Mouse (Mus musculus) MEL (cell line): ENCODE results near the gene Mob3c. TPM values are rescaled to one million over a fixed set of nuclear protein-coding genes. Genes with fewer than 3 reads are reported as not detected.
A peak's percentile ranks its signal among the peaks of the same experiment; 100 is the strongest.

Experiments used
- DNase-seq: peaks from one replicate; pipeline ENCODE4 v3.0.0; 2011; ENCODE audit warnings: low read depth, low spot score
- H3K27ac ChIP-seq: 2 replicates; pipeline ENCODE4 v1.5.1; 2012; ENCODE audit warnings: low read depth, mild to moderate bottlenecking, control low read depth, low read length, moderate library complexity; ENCODE audit not compliant: control insufficient read depth
- H3K27me3 ChIP-seq, 2 experiments: fragments of 150-350 bp in 1 of 2; sonication (generic) in 1 of 2; 2 replicates each; pipeline ENCODE4 v1.6.1; 2012; ENCODE audit warnings: low read length in 2 of 2, mild to moderate bottlenecking in 2 of 2, improper control_type of control experiment in 1 of 2, moderate library complexity in 1 of 2; ENCODE audit not compliant: insufficient read depth in 2 of 2, control insufficient read depth in 1 of 2
- H3K36me3 ChIP-seq, 2 experiments: 2 replicates each; pipeline ENCODE4 v1.6.1; 2012 to 2014; ENCODE audit warnings: low read length in 2 of 2, improper control_type of control experiment in 1 of 2, inconsistent platforms in 1 of 2, mild to moderate bottlenecking in 1 of 2; ENCODE audit not compliant: insufficient read depth in 2 of 2, control insufficient read depth in 1 of 2
- H3K4me1 ChIP-seq, 2 experiments: fragments of 150-350 bp in 1 of 2; sonication (generic) in 1 of 2; 2 replicates each; pipeline ENCODE4 v1.6.1; 2012; ENCODE audit warnings: low read length in 2 of 2, improper control_type of control experiment in 1 of 2, mild to moderate bottlenecking in 1 of 2; ENCODE audit not compliant: insufficient read depth in 2 of 2, control insufficient read depth in 1 of 2
- H3K4me3 ChIP-seq, 2 experiments: fragments of 150-350 bp in 1 of 2; sonication (generic) in 1 of 2; 2 replicates each; pipeline ENCODE4 v1.5.1; 2012; ENCODE audit warnings: low read depth in 2 of 2, low read length in 2 of 2, mild to moderate bottlenecking in 2 of 2, moderate library complexity in 2 of 2, control low read depth in 1 of 2, improper control_type of control experiment in 1 of 2; ENCODE audit not compliant: control insufficient read depth in 1 of 2, insufficient read depth in 1 of 2
- H3K79me2 ChIP-seq: 2 replicates; pipeline ENCODE4 v1.6.1; 2012; ENCODE audit warnings: mild to moderate bottlenecking, low read length, moderate library complexity; ENCODE audit not compliant: control insufficient read depth, poor library complexity, insufficient read depth
- H3K9ac ChIP-seq: 2 replicates; pipeline ENCODE4 v1.6.1; 2012; ENCODE audit warnings: low read depth, mild to moderate bottlenecking, control low read depth, low read length, moderate library complexity; ENCODE audit not compliant: control insufficient read depth, poor library complexity, severe bottlenecking
- H3K9me3 ChIP-seq: fragments of 150-350 bp; sonication (generic); replicated peaks from 2 replicates; pipeline ENCODE4 v1.6.1; 2012; ENCODE audit warnings: mild to moderate bottlenecking, low read length, improper control_type of control experiment, moderate library complexity; ENCODE audit not compliant: insufficient read depth
- BHLHE40 ChIP-seq: IDR thresholded peaks from 2 replicates; pipeline ENCODE4 v1.6.1; 2012; ENCODE audit warnings: low read depth, mild to moderate bottlenecking, inconsistent platforms, low read length, improper control_type of control experiment, borderline replicate concordance
- CHD1 ChIP-seq: IDR thresholded peaks from 2 replicates; pipeline ENCODE4 v1.6.1; 2012; ENCODE audit warnings: low read depth, mild to moderate bottlenecking, inconsistent platforms, low read length, improper control_type of control experiment
- CHD2 ChIP-seq: IDR thresholded peaks from 2 replicates; pipeline ENCODE4 v1.6.1; 2011; ENCODE audit warnings: low read length, improper control_type of control experiment
- CTCF ChIP-seq, 3 experiments: IDR thresholded peaks in 2 of 3; conservative IDR thresholded peaks in 1 of 3; 2 replicates each; pipeline ENCODE4 v1.5.1; 2011 to 2012; ENCODE audit warnings: low read length in 3 of 3, low read depth in 2 of 3, mild to moderate bottlenecking in 2 of 3, improper control_type of control experiment in 1 of 3, inconsistent platforms in 1 of 3, mixed read lengths in 1 of 3, moderate library complexity in 1 of 3; ENCODE audit not compliant: control insufficient read depth in 1 of 3, insufficient read depth in 1 of 3, poor library complexity in 1 of 3, severe bottlenecking in 1 of 3
- E2F4 ChIP-seq: IDR thresholded peaks from 2 replicates; pipeline ENCODE4 v1.6.1; 2011; ENCODE audit warnings: low read depth, low read length, improper control_type of control experiment, borderline replicate concordance
- ELF1 ChIP-seq: IDR thresholded peaks from 2 replicates; pipeline ENCODE4 v1.6.1; 2014; ENCODE audit warnings: low read depth, mild to moderate bottlenecking, inconsistent platforms, low read length, improper control_type of control experiment, moderate library complexity
- EP300 ChIP-seq, 2 experiments: IDR thresholded peaks; 2 replicates each; pipeline ENCODE4 v1.6.1; 2011; ENCODE audit warnings: improper control_type of control experiment in 2 of 2, low read length in 2 of 2, low read depth in 1 of 2, mild to moderate bottlenecking in 1 of 2
- ETS1 ChIP-seq: IDR thresholded peaks from 2 replicates; pipeline ENCODE4 v1.6.1; 2012; ENCODE audit warnings: low read depth, mild to moderate bottlenecking, inconsistent platforms, low read length, improper control_type of control experiment, moderate library complexity
- GABPA ChIP-seq: IDR thresholded peaks from 2 replicates; pipeline ENCODE4 v1.6.1; 2012; ENCODE audit warnings: low read depth, mild to moderate bottlenecking, inconsistent platforms, low read length, improper control_type of control experiment, moderate library complexity
- GATA1 ChIP-seq: IDR thresholded peaks from 2 replicates; pipeline ENCODE4 v1.6.1; 2011; ENCODE audit warnings: low read depth, low read length, improper control_type of control experiment
- HCFC1 ChIP-seq: IDR thresholded peaks from 2 replicates; pipeline ENCODE4 v1.6.1; 2012; ENCODE audit warnings: low read depth, mild to moderate bottlenecking, inconsistent platforms, low read length, improper control_type of control experiment, moderate library complexity
- KAT2A ChIP-seq: conservative IDR thresholded peaks from 2 replicates; pipeline ENCODE4 v1.6.1; 2012; ENCODE audit warnings: low read depth, low read length, improper control_type of control experiment, inconsistent platforms
- MAX ChIP-seq: IDR thresholded peaks from 2 replicates; pipeline ENCODE4 v1.6.1; 2011; ENCODE audit warnings: low read length, improper control_type of control experiment
- MAZ ChIP-seq: IDR thresholded peaks from 2 replicates; pipeline ENCODE4 v1.6.1; 2012; ENCODE audit warnings: low read depth, mild to moderate bottlenecking, inconsistent platforms, low read length, improper control_type of control experiment
- MEF2A ChIP-seq: IDR thresholded peaks from 2 replicates; pipeline ENCODE4 v1.6.1; 2014; ENCODE audit warnings: low read depth, mild to moderate bottlenecking, inconsistent platforms, low read length, improper control_type of control experiment; ENCODE audit not compliant: poor library complexity, insufficient replicate concordance, severe bottlenecking; ENCODE audit errors: extremely low read depth
- MXI1 ChIP-seq: IDR thresholded peaks from 2 replicates; pipeline ENCODE4 v1.6.1; 2011; ENCODE audit warnings: mild to moderate bottlenecking, low read depth, low read length, improper control_type of control experiment
- MYB ChIP-seq: IDR thresholded peaks from 2 replicates; pipeline ENCODE4 v1.6.1; 2011; ENCODE audit warnings: mild to moderate bottlenecking, low read depth, low read length, improper control_type of control experiment
- MYC ChIP-seq: IDR thresholded peaks from 2 replicates; pipeline ENCODE4 v1.6.1; 2011; ENCODE audit warnings: low read depth, mild to moderate bottlenecking, low read length, improper control_type of control experiment, moderate library complexity
- NELFE ChIP-seq: IDR thresholded peaks from 2 replicates; pipeline ENCODE4 v1.6.1; 2011; ENCODE audit warnings: low read depth, low read length, improper control_type of control experiment
- NRF1 ChIP-seq: IDR thresholded peaks from 2 replicates; pipeline ENCODE4 v1.6.1; 2014; ENCODE audit warnings: low read depth, mild to moderate bottlenecking, inconsistent platforms, low read length, improper control_type of control experiment, moderate library complexity; ENCODE audit not compliant: poor library complexity, insufficient read depth, severe bottlenecking
- POLR2A ChIP-seq, 2 experiments: IDR thresholded peaks; 2 replicates each; pipeline ENCODE4 v1.6.1; 2011 to 2012; ENCODE audit warnings: low read length in 2 of 2, mild to moderate bottlenecking in 2 of 2, control low read depth in 1 of 2, improper control_type of control experiment in 1 of 2, low read depth in 1 of 2, moderate library complexity in 1 of 2; ENCODE audit not compliant: control insufficient read depth in 1 of 2, insufficient read depth in 1 of 2, poor library complexity in 1 of 2
- RAD21 ChIP-seq: IDR thresholded peaks from 2 replicates; pipeline ENCODE4 v1.6.1; 2011; ENCODE audit warnings: mild to moderate bottlenecking, low read depth, low read length, improper control_type of control experiment
- RCOR1 ChIP-seq: IDR thresholded peaks from 2 replicates; pipeline ENCODE4 v1.6.1; 2012; ENCODE audit warnings: low read depth, mild to moderate bottlenecking, inconsistent platforms, low read length, improper control_type of control experiment
- SIN3A ChIP-seq: IDR thresholded peaks from 2 replicates; pipeline ENCODE4 v1.6.1; 2012; ENCODE audit warnings: low read length, improper control_type of control experiment, inconsistent platforms
- SMC3 ChIP-seq: IDR thresholded peaks from 2 replicates; pipeline ENCODE4 v1.6.1; 2011; ENCODE audit warnings: low read depth, low read length, improper control_type of control experiment
- TAL1 ChIP-seq: IDR thresholded peaks from 2 replicates; pipeline ENCODE4 v1.6.1; 2012; ENCODE audit warnings: mild to moderate bottlenecking, inconsistent platforms, low read length, moderate library complexity, mixed read lengths
- TBP ChIP-seq: IDR thresholded peaks from 2 replicates; pipeline ENCODE4 v1.8.0; 2011; ENCODE audit warnings: low read depth, low read length, improper control_type of control experiment
- TCF12 ChIP-seq: IDR thresholded peaks from 2 replicates; pipeline ENCODE4 v1.6.1; 2014; ENCODE audit warnings: low read depth, mild to moderate bottlenecking, inconsistent platforms, low read length, improper control_type of control experiment, moderate library complexity
- UBTF ChIP-seq: IDR thresholded peaks from 2 replicates; pipeline ENCODE4 v1.6.1; 2012; ENCODE audit warnings: low read depth, mild to moderate bottlenecking, inconsistent platforms, low read length, improper control_type of control experiment, moderate library complexity, borderline replicate concordance; ENCODE audit not compliant: insufficient read depth
- USF1 ChIP-seq: IDR thresholded peaks from 2 replicates; pipeline ENCODE4 v1.6.1; 2014; ENCODE audit warnings: low read depth, mild to moderate bottlenecking, inconsistent platforms, low read length, improper control_type of control experiment, moderate library complexity
- USF2 ChIP-seq, 2 experiments: IDR thresholded peaks; 2 replicates each; pipeline ENCODE4 v1.6.1; 2011 to 2012; ENCODE audit warnings: improper control_type of control experiment in 2 of 2, low read length in 2 of 2, borderline replicate concordance in 1 of 2, inconsistent platforms in 1 of 2, low read depth in 1 of 2, mild to moderate bottlenecking in 1 of 2; ENCODE audit not compliant: insufficient read depth in 1 of 2
- ZC3H11A ChIP-seq: IDR thresholded peaks from 2 replicates; pipeline ENCODE4 v1.6.1; 2012; ENCODE audit warnings: low read depth, mild to moderate bottlenecking, inconsistent platforms, low read length, improper control_type of control experiment
- ZKSCAN1 ChIP-seq: IDR thresholded peaks from 2 replicates; pipeline ENCODE4 v1.6.1; 2012; ENCODE audit warnings: low read depth, mild to moderate bottlenecking, inconsistent platforms, low read length, improper control_type of control experiment, moderate library complexity
- ZMIZ1 ChIP-seq: IDR thresholded peaks from 2 replicates; pipeline ENCODE4 v1.6.1; 2012; ENCODE audit warnings: low read depth, mild to moderate bottlenecking, inconsistent platforms, low read length, improper control_type of control experiment, moderate library complexity
- ZNF384 ChIP-seq: IDR thresholded peaks from 2 replicates; pipeline ENCODE4 v1.6.1; 2012; ENCODE audit warnings: low read depth, mild to moderate bottlenecking, inconsistent platforms, low read length, improper control_type of control experiment
- polyA plus RNA-seq, 2 experiments: library from polyadenylated mRNA; stranded (reverse) in 1 of 2; unstranded in 1 of 2; fragments of >175 nt in 1 of 2; fragments of >200 nt in 1 of 2; gene quantifications; 2 replicates each; pipeline versions ENCODE4 v1.2.1 to v1.2.4; 2012; ENCODE audit warnings: low replicate concordance in 2 of 2, low read depth in 1 of 2; ENCODE audit not compliant: insufficient read length in 2 of 2, insufficient read depth in 1 of 2, missing spikeins in 1 of 2
- total RNA-seq: library from RNA; depleted of rRNA; stranded (reverse); fragments of 300-350 nt; gene quantifications from 2 replicates; pipeline ENCODE4 v1.2.3, GENCODE M21; 2012

Mob3c gene
- total and polyA plus RNA-seq, 3 experiments: 9.5 to 17.7 TPM; not detected in 1

- Histone ChIP-seq H3K27me3 (no peaks in the 10 kb centered on the region), H3K9me3 (no peaks in the 10 kb centered on the region), H3K9ac (peak within 1 kb of the TSS; percentile 65), H3K4me3 (peak within 1 kb of the TSS; percentile 65 to 95), H3K79me2 (peaks cover 9% of the 10 kb centered on the region), H3K4me1 (peaks cover 6 to 16% of the 10 kb centered on the region in 2 experiments; a peak in 3 of 4 replicates), H3K27ac (peak within 1 kb of the TSS; percentile 32), H3K36me3 (peaks cover 4 to 6% of the 10 kb centered on the region in 2 experiments; a peak in 3 of 4 replicates)
- DNase-seq: peak; percentile 85
- TF ChIP-seq E2F4 (peak; percentile 56; the same call in 1 of the 2 replicates), MEF2A (no peak), CHD1 (no peak), MYB (no peak), HCFC1 (peak; percentile 79), POLR2A (IDR thresholded peaks at IDR 0.05; ENCODE audit: control insufficient read depth in 1 of 2, insufficient read depth in 1 of 2, low read depth in 1 of 2, low read length in 2 of 2, poor library complexity in 1 of 2) (peak; percentile 62 to 66; a peak in 3 of 4 replicates), RCOR1 (no peak), EP300 (IDR thresholded peaks at IDR 0.05; ENCODE audit: low read depth in 1 of 2, low read length in 2 of 2) (peak in 1 of 2 experiments; percentile 11; a peak in 1 of 4 replicates), NELFE (peak; percentile 69), SMC3 (no peak), ZNF384 (no peak), TAL1 (no peak), TCF12 (peak; percentile 76), BHLHE40 (no peak), ETS1 (0 out of 2 replicates have a peak, but pooled peaks have one; percentile 31), GABPA (no peak), KAT2A (peak; percentile 50; the same call in 1 of the 2 replicates), RAD21 (no peak), MAX (peak; percentile 79), CHD2 (no peak), GATA1 (no peak), ZC3H11A (no peak), MYC (0 out of 2 replicates have a peak, but pooled peaks have one; percentile 54), NRF1 (peak; percentile 68), ELF1 (peak; percentile 36; the same call in 1 of the 2 replicates), MAZ (peak; percentile 82; the same call in 1 of the 2 replicates), SIN3A (peak; percentile 61; the same call in 1 of the 2 replicates), TBP (peak; percentile 63; the same call in 1 of the 2 replicates), UBTF (0 out of 2 replicates have a peak, but pooled peaks have one; percentile 37), ZMIZ1 (no peak), CTCF (IDR thresholded peaks at IDR 0.05 in 2 of 3, conservative IDR thresholded peaks at IDR 0.05 in 1 of 3; ENCODE audit: control insufficient read depth in 1 of 3, insufficient read depth in 1 of 3, low read depth in 2 of 3, low read length in 3 of 3, poor library complexity in 1 of 3, severe bottlenecking in 1 of 3) (no peak), USF2 (IDR thresholded peaks at IDR 0.05; ENCODE audit: borderline replicate concordance in 1 of 2, insufficient read depth in 1 of 2, low read depth in 1 of 2, low read length in 2 of 2) (no peak), ZKSCAN1 (no peak), USF1 (no peak), MXI1 (peak; percentile 56; the same call in 1 of the 2 replicates)
Observed at GRCm38 (mm10) chr4:115784769-115785510, 43.0 kb upstream of the Mob3c start, which contains the start of gene Atpaf1. TSS of gene Atpaf1 (plus strand) at chr4:115784812.
